Mouse (Mus musculus) heart, adult 18-20 months (tissue): Measurements from ENCODE around the gene Gm12258. TPM values are rescaled to one million over a fixed set of nuclear protein-coding genes. Genes with fewer than 3 reads are reported as not detected.

Experiments used
- DNase-seq, 2 experiments: peaks; one replicate each; pipeline ENCODE4 v3.0.0; 2021 to 2022; ENCODE audit warnings: mixed read lengths in 1 of 2
- total RNA-seq, 2 experiments: library from RNA; stranded (reverse); gene quantifications; 2 replicates each; pipeline ENCODE4 v1.2.3; 2021

Gm12258 gene
- total RNA-seq, 2 experiments from 2014 or later, result 0.92 to 1.9 TPM

GRCm38 (mm10) chr11:58901080-58901479 is 54.1 kb downstream of the Gm12258 start:
- no peak for DNase-seq

GRCm38 (mm10) chr11:58903511-58904409 is 56.8 kb downstream of the Gm12258 start, which contains the start of gene Zfp39:
Gene Zfp39 (minus strand): TSS chr11:58904225.
- DNase-seq, result peak; percentile 97 to 99

- no peak for DNase-seq
Observed at GRCm38 (mm10) chr11:58904410-58904718, 57.4 kb downstream of the Gm12258 start.

- peak in 1 of 2 experiments; percentile 19 for DNase-seq
Observed at GRCm38 (mm10) chr11:58904838-58905237, 57.9 kb downstream of the Gm12258 start.

Other genes starting within 250 kb of the Gm12258 start
- 1 to 10 TPM; 2.7 to 4.9 TPM for gene 2210407C18Rik, start 231.1 kb upstream of the Gm12258 start, total RNA-seq
- not detected for gene Olfr323, start 216.7 kb upstream of the Gm12258 start, total RNA-seq
- not detected for gene Trim58, start 206.7 kb upstream of the Gm12258 start, total RNA-seq
- gene Olfr322, start 188.4 kb upstream of the Gm12258 start, total RNA-seq, result not detected
- not detected for gene Olfr320, start 166.1 kb upstream of the Gm12258 start, total RNA-seq
- gene Olfr319, start 148.0 kb upstream of the Gm12258 start, total RNA-seq, result not detected
- not detected for gene Olfr318, start 123.1 kb upstream of the Gm12258 start, total RNA-seq
- not detected for gene Olfr317, start 107.9 kb upstream of the Gm12258 start, total RNA-seq
- not detected for gene Olfr316, start 94.4 kb upstream of the Gm12258 start, total RNA-seq
- not detected for gene Olfr315, start 74.0 kb upstream of the Gm12258 start, total RNA-seq
- not detected for gene Olfr314, start 64.2 kb upstream of the Gm12258 start, total RNA-seq
- gene Fam183b, start 45.2 kb upstream of the Gm12258 start, total RNA-seq, result not detected
- not detected for gene Olfr313, start 32.2 kb upstream of the Gm12258 start, total RNA-seq
- not detected for gene Olfr312, start 17.9 kb upstream of the Gm12258 start, total RNA-seq
- gene Olfr311, start 7.9 kb upstream of the Gm12258 start, total RNA-seq, result not detected
- 1 to 10 TPM; 1.6 to 2.3 TPM for gene 2810021J22Rik, start 20.1 kb downstream of the Gm12258 start, total RNA-seq
- gene Zfp39, start 57.1 kb downstream of the Gm12258 start, total RNA-seq, result 1 to 10 TPM; 2.6 to 2.7 TPM
- not detected for gene Btnl10, start 70.8 kb downstream of the Gm12258 start, total RNA-seq
- gene Rnf187, start 91.8 kb downstream of the Gm12258 start, total RNA-seq, result 100 to 1,000 TPM; 165 to 170 TPM
- gene Hist3h2ba, start 101.8 kb downstream of the Gm12258 start, total RNA-seq, result 1 to 10 TPM; 1.0 to 1.4 TPM
- 10 to 100 TPM; 13.9 to 17.4 TPM for gene Hist3h2a, start 107.5 kb downstream of the Gm12258 start, total RNA-seq
- gene Trim17, start 107.5 kb downstream of the Gm12258 start, total RNA-seq, result under 1 TPM in 1 of 2 experiments, not detected in 1; 0.12 TPM
- 10 to 100 TPM; 15.2 to 15.4 TPM for gene Trim11, start 130.9 kb downstream of the Gm12258 start, total RNA-seq